Mouse (Mus musculus) lung, postnatal 0 days (tissue): ENCODE measurements around the gene Slc12a8.

Source experiments
- CTCF ChIP-seq: IDR thresholded peaks from 2 replicates; pipeline ENCODE4 v1.5.1; 2016; ENCODE audit warnings: antibody characterized with exemption, mild to moderate bottlenecking
- EP300 ChIP-seq: IDR thresholded peaks from 2 replicates; pipeline ENCODE4 v1.6.1; 2016; ENCODE audit warnings: antibody characterized with exemption, mild to moderate bottlenecking, control low read depth

GRCm38 (mm10) chr16:33519916-33520568 lies 2.9 kb downstream of the Slc12a8 start:
- TF ChIP-seq CTCF (no peak), EP300 (no peak)
